Mouse (Mus musculus): Measurements from ENCODE around the gene Vamp9. TPM values are rescaled to one million over a fixed set of nuclear protein-coding genes. Genes with fewer than 3 reads are reported as not detected.

The Vamp9 gene
- not detected in 2 replicates for total RNA-seq (2012; rRNA removed)

- TF ChIP-seq ZNF384 (IDR thresholded peaks at IDR 0.05; ENCODE audit: low read depth, low read length) (no peak), CHD2 (IDR thresholded peaks at IDR 0.05; ENCODE audit: low read depth, low read length) (no peak), ZC3H11A (IDR thresholded peaks at IDR 0.05; ENCODE audit: borderline replicate concordance, low read depth, low read length) (no peak), MAFK (IDR thresholded peaks at IDR 0.05; ENCODE audit: insufficient read depth, low read depth, low read length) (no peak), HCFC1 (IDR thresholded peaks at IDR 0.05; ENCODE audit: borderline replicate concordance, insufficient read depth, low read length) (no peak)
- Histone ChIP-seq H3K4me1 (ENCODE audit: control insufficient read depth in 2 of 2, insufficient read depth in 2 of 2, low read length in 2 of 2, poor library complexity in 1 of 2) (peaks cover 0 to 2% of the 10 kb centered on the region in 2 experiments; a peak in 1 of 4 replicates), H3K9ac (ENCODE audit: insufficient read depth, low read depth, low read length, poor library complexity, severe bottlenecking) (peak within 1 kb of the TSS; percentile 66), H3K27ac (ENCODE audit: insufficient read depth, low read depth, low read length, poor library complexity, severe bottlenecking) (peak within 1 kb of the TSS; percentile 70; the same call in 1 of the 2 replicates), H3K9me3 (ENCODE audit: control insufficient read depth, insufficient read depth, low read depth, low read length) (no peaks in the 10 kb centered on the region), H3K4me3 (ENCODE audit: insufficient read depth in 1 of 2, low read depth in 1 of 2, low read length in 2 of 2, poor library complexity in 1 of 2, severe bottlenecking in 1 of 2) (peak within 1 kb of the TSS; percentile 49 to 66), H3K36me3 (ENCODE audit: control insufficient read depth, insufficient read depth, low read length, poor library complexity, severe bottlenecking) (no peaks in the 10 kb centered on the region)
- peak; percentile 89 for DNase-seq (ENCODE audit: low read depth, low spot score)
- in situ Hi-C loops (cut with MboI; ENCODE audit: low sequenced_read_pairs in 2 of 2, unreplicated experiment in 2 of 2), result no loop called here
Observed at GRCm38 (mm10) chr5:99906181-99906956, at the start of gene Vamp9. Gene Vamp9, plus strand, starts transcription at chr5:99906254.

GRCm38 (mm10) chr5:99857106-99857637 is 48.9 kb upstream of the Vamp9 start:
- Histone ChIP-seq H3K4me3 (ENCODE audit: insufficient read depth in 1 of 2, low read depth in 1 of 2, low read length in 2 of 2, poor library complexity in 1 of 2, severe bottlenecking in 1 of 2) (no peak overlapping the region), H3K36me3 (ENCODE audit: control insufficient read depth, insufficient read depth, low read length, poor library complexity, severe bottlenecking) (no peaks in the 10 kb centered on the region), H3K27ac (ENCODE audit: insufficient read depth, low read depth, low read length, poor library complexity, severe bottlenecking) (no peak overlapping the region), H3K9me3 (ENCODE audit: control insufficient read depth, insufficient read depth, low read depth, low read length) (no peaks in the 10 kb centered on the region), H3K4me1 (ENCODE audit: control insufficient read depth in 2 of 2, insufficient read depth in 2 of 2, low read length in 2 of 2, poor library complexity in 1 of 2) (no peaks in the 10 kb centered on the region), H3K9ac (ENCODE audit: insufficient read depth, low read depth, low read length, poor library complexity, severe bottlenecking) (no peak overlapping the region)
- in situ Hi-C loops (cut with MboI; ENCODE audit: low sequenced_read_pairs in 2 of 2, unreplicated experiment in 2 of 2), result no loop called here
- TF ChIP-seq CHD2 (IDR thresholded peaks at IDR 0.05; ENCODE audit: low read depth, low read length), result no peak
- TF ChIP-seq ZC3H11A (IDR thresholded peaks at IDR 0.05; ENCODE audit: borderline replicate concordance, low read depth, low read length), result no peak
- no peak for TF ChIP-seq ZNF384 (IDR thresholded peaks at IDR 0.05; ENCODE audit: low read depth, low read length)
- no peak for TF ChIP-seq MAFK (IDR thresholded peaks at IDR 0.05; ENCODE audit: insufficient read depth, low read depth, low read length)
- TF ChIP-seq HCFC1 (IDR thresholded peaks at IDR 0.05; ENCODE audit: borderline replicate concordance, insufficient read depth, low read length), result no peak
- peak; percentile 6 for DNase-seq (ENCODE audit: low read depth, low spot score)

- no peak for DNase-seq (ENCODE audit: low read depth, low spot score)
Observed at GRCm38 (mm10) chr5:99859637-99860433, 46.2 kb upstream of the Vamp9 start.

GRCm38 (mm10) chr5:99861816-99862215 is 44.2 kb upstream of the Vamp9 start:
- Histone ChIP-seq H3K4me3 (ENCODE audit: insufficient read depth in 1 of 2, low read depth in 1 of 2, low read length in 2 of 2, poor library complexity in 1 of 2, severe bottlenecking in 1 of 2) (no peak overlapping the region), H3K36me3 (ENCODE audit: control insufficient read depth, insufficient read depth, low read length, poor library complexity, severe bottlenecking) (no peaks in the 10 kb centered on the region), H3K4me1 (ENCODE audit: control insufficient read depth in 2 of 2, insufficient read depth in 2 of 2, low read length in 2 of 2, poor library complexity in 1 of 2) (no peaks in the 10 kb centered on the region), H3K27ac (ENCODE audit: insufficient read depth, low read depth, low read length, poor library complexity, severe bottlenecking) (no peak overlapping the region), H3K9ac (ENCODE audit: insufficient read depth, low read depth, low read length, poor library complexity, severe bottlenecking) (no peak overlapping the region), H3K9me3 (ENCODE audit: control insufficient read depth, insufficient read depth, low read depth, low read length) (no peaks in the 10 kb centered on the region)
- DNase-seq (ENCODE audit: low read depth, low spot score), result no peak
- TF ChIP-seq HCFC1 (IDR thresholded peaks at IDR 0.05; ENCODE audit: borderline replicate concordance, insufficient read depth, low read length), result no peak
- no peak for TF ChIP-seq MAFK (IDR thresholded peaks at IDR 0.05; ENCODE audit: insufficient read depth, low read depth, low read length)
- TF ChIP-seq ZC3H11A (IDR thresholded peaks at IDR 0.05; ENCODE audit: borderline replicate concordance, low read depth, low read length), result no peak
- TF ChIP-seq CHD2 (IDR thresholded peaks at IDR 0.05; ENCODE audit: low read depth, low read length), result no peak
- TF ChIP-seq ZNF384 (IDR thresholded peaks at IDR 0.05; ENCODE audit: low read depth, low read length), result no peak
- in situ Hi-C loops (cut with MboI; ENCODE audit: low sequenced_read_pairs in 2 of 2, unreplicated experiment in 2 of 2), result no loop called here

More at GRCm38 (mm10) chr5:99859637-99860433, 46.2 kb upstream of the Vamp9 start:
- no peak for TF ChIP-seq ZC3H11A (IDR thresholded peaks at IDR 0.05; ENCODE audit: borderline replicate concordance, low read depth, low read length)
- TF ChIP-seq ZNF384 (IDR thresholded peaks at IDR 0.05; ENCODE audit: low read depth, low read length), result no peak
- TF ChIP-seq HCFC1 (IDR thresholded peaks at IDR 0.05; ENCODE audit: borderline replicate concordance, insufficient read depth, low read length), result no peak
- TF ChIP-seq CHD2 (IDR thresholded peaks at IDR 0.05; ENCODE audit: low read depth, low read length), result no peak
- no peak for TF ChIP-seq MAFK (IDR thresholded peaks at IDR 0.05; ENCODE audit: insufficient read depth, low read depth, low read length)
- no peaks in the 10 kb centered on the region for H3K36me3 ChIP-seq (ENCODE audit: control insufficient read depth, insufficient read depth, low read length, poor library complexity, severe bottlenecking)
- H3K4me1 ChIP-seq (ENCODE audit: control insufficient read depth in 2 of 2, insufficient read depth in 2 of 2, low read length in 2 of 2, poor library complexity in 1 of 2), result no peaks in the 10 kb centered on the region
- H3K4me3 ChIP-seq (ENCODE audit: insufficient read depth in 1 of 2, low read depth in 1 of 2, low read length in 2 of 2, poor library complexity in 1 of 2, severe bottlenecking in 1 of 2), result no peak overlapping the region
- H3K9ac ChIP-seq (ENCODE audit: insufficient read depth, low read depth, low read length, poor library complexity, severe bottlenecking), result no peak overlapping the region
- H3K9me3 ChIP-seq (ENCODE audit: control insufficient read depth, insufficient read depth, low read depth, low read length), result no peaks in the 10 kb centered on the region
- in situ Hi-C loops (cut with MboI; ENCODE audit: low sequenced_read_pairs in 2 of 2, unreplicated experiment in 2 of 2), result no loop called here
- H3K27ac ChIP-seq (ENCODE audit: insufficient read depth, low read depth, low read length, poor library complexity, severe bottlenecking), result no peak overlapping the region

All from ES-E14 (cell line).